Mouse (Mus musculus): Measurements from ENCODE around the gene Zdhhc19.

- TF ChIP-seq CTCF (IDR thresholded peaks at IDR 0.05 in 2 of 3, conservative IDR thresholded peaks at IDR 0.05 in 1 of 3; ENCODE audit: control insufficient read depth in 1 of 3, insufficient read depth in 1 of 3, low read depth in 2 of 3, low read length in 3 of 3, poor library complexity in 1 of 3, severe bottlenecking in 1 of 3), result no peak
- no peak for TF ChIP-seq ZMIZ1 (IDR thresholded peaks at IDR 0.05; ENCODE audit: low read depth, low read length)
- no peak for TF ChIP-seq TAL1 (IDR thresholded peaks at IDR 0.05; ENCODE audit: low read length)
- TF ChIP-seq MEF2A (IDR thresholded peaks at IDR 0.05; ENCODE audit: extremely low read depth, insufficient replicate concordance, low read depth, low read length, poor library complexity, severe bottlenecking), result no peak
- no peak for TF ChIP-seq ETS1 (IDR thresholded peaks at IDR 0.05; ENCODE audit: low read depth, low read length)
- TF ChIP-seq RAD21 (IDR thresholded peaks at IDR 0.05; ENCODE audit: low read depth, low read length), result no peak
- no peak for TF ChIP-seq USF1 (IDR thresholded peaks at IDR 0.05; ENCODE audit: low read depth, low read length)
- TF ChIP-seq GABPA (IDR thresholded peaks at IDR 0.05; ENCODE audit: low read depth, low read length), result no peak
- no peak for TF ChIP-seq EP300 (IDR thresholded peaks at IDR 0.05; ENCODE audit: low read depth in 1 of 2, low read length in 2 of 2)
- no peak for TF ChIP-seq TCF12 (IDR thresholded peaks at IDR 0.05; ENCODE audit: low read depth, low read length)
- TF ChIP-seq E2F4 (IDR thresholded peaks at IDR 0.05; ENCODE audit: borderline replicate concordance, low read depth, low read length), result no peak
These were observed 27.6 kb downstream of the Zdhhc19 start for GRCm38 (mm10) chr16:32523462-32524243.

Data from MEL (cell line).